Comparison of ENCODE assay signal across 8 mouse cellular contexts in the genomic region with DNA sequence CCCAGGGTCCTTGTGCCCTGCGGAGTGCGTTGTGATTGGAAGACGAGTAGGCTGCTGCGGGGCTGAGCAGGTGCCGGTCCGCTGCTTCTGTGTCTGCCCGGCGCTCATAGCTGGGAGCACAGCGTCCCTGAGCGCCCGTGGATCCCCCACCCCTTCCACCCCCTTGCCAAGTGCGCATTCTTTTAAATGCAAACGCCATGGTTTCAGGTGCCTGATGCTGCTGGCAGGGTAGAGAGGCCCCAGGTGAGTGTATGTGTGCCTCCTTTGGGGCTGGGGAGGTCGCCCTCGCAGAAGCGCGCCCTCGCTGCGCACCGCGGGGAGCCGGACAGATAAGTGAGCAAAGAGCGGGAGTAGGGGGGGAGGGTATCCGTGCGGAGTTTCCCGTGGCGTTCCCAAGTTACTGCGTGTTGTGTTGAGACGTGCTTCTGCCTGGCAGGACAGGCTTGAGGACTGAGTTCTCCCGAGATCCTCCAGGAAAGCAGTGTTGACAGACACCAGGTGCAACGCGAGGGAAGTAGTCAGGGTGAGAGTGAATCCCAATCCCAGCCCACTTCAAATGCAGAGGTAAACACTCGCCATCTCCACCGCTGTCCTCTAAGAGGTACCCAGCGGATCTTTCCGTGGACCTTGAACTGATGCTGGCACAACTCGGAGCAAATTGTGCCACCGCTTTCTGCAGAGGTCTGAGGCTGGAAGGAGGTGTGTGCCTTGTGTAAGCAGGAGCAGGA. TPM values are rescaled to one million over a fixed set of nuclear protein-coding genes. Genes with fewer than 3 reads are reported as not detected.
DNase-seq lines count a peak whose midpoint lies in the region; ATAC-seq and TF ChIP-seq lines count a peak whose summit lies in the region.

No protein-coding gene starts in this region.

- no peak overlapping the region for H3K9ac ChIP-seq in lung, postnatal 0 days (replicated peaks; ENCODE audit: low read depth)
- H3K9ac ChIP-seq in embryonic facial prominence, embryonic 13.5 days: peak overlapping the region; percentile 69
- peak overlapping the region; percentile 10; the same call in 1 of the 2 replicates for H3K9ac ChIP-seq in intestine, embryonic 16.5 days (ENCODE audit: low read depth, low read length)
- H3K9ac ChIP-seq in liver, postnatal 0 days (replicated peaks): no peak overlapping the region

- H3K9me3 ChIP-seq in lung, postnatal 0 days (ENCODE audit: low read length): no peaks in the 10 kb centered on the region
- H3K9me3 ChIP-seq in embryonic facial prominence, embryonic 13.5 days: no peaks in the 10 kb centered on the region
- no peaks in the 10 kb centered on the region for H3K9me3 ChIP-seq in intestine, embryonic 16.5 days (ENCODE audit: control insufficient read depth, low read length)
- H3K9me3 ChIP-seq in liver, postnatal 0 days (ENCODE audit: low read length): no peaks in the 10 kb centered on the region

- DNase-seq in lung, postnatal 0 days (ENCODE audit: low spot score): no peak
- no peak for DNase-seq in lung, postnatal 36 days
- DNase-seq in liver, postnatal 0 days: peak; percentile 9
- peak; percentile 3 for DNase-seq in testis, postnatal 14 days (ENCODE audit: low spot score)

- no peak overlapping the region for H3K4me3 ChIP-seq in lung, postnatal 0 days (ENCODE audit: low read depth, low read length)
- H3K4me3 ChIP-seq in embryonic facial prominence, embryonic 13.5 days: peak overlapping the region; percentile 64
- H3K4me3 ChIP-seq in intestine, embryonic 16.5 days (ENCODE audit: low read length): peak overlapping the region; percentile 54
- H3K4me3 ChIP-seq in liver, postnatal 0 days (ENCODE audit: low read depth, low read length): no peak overlapping the region

- H3K4me2 ChIP-seq in lung, postnatal 0 days (replicated peaks; ENCODE audit: low read depth, low read length): peak overlapping the region; percentile 33
- H3K4me2 ChIP-seq in embryonic facial prominence, embryonic 13.5 days: peak overlapping the region; percentile 91
- H3K4me2 ChIP-seq in intestine, embryonic 16.5 days (ENCODE audit: low read depth, low read length): peak overlapping the region; percentile 72
- 0 out of 2 replicates have a peak overlapping the region, but pooled peaks have one; percentile 9 for H3K4me2 ChIP-seq in liver, postnatal 0 days (ENCODE audit: low read depth, low read length)

- TF ChIP-seq EP300 in lung, postnatal 0 days (IDR thresholded peaks at IDR 0.05): no peak
- TF ChIP-seq EP300 in liver, postnatal 0 days (IDR thresholded peaks at IDR 0.05; ENCODE audit: low read depth): no peak

- no peak for ATAC-seq in lung, postnatal 0 days
- ATAC-seq in embryonic facial prominence, embryonic 13.5 days (ENCODE audit: insufficient number of reproducible peaks, insufficient read depth, low FRiP score, low TSS enrichment, low read depth): peak; percentile 56; the same call in 1 of the 2 replicates
- peak; percentile 55; the same call in 1 of the 2 replicates for ATAC-seq in intestine, embryonic 16.5 days
- ATAC-seq in liver, postnatal 0 days: no peak
- no peak for ATAC-seq in CD4-positive, CD25-positive, alpha-beta regulatory T cell, adult 4 months
- no peak for ATAC-seq in inflammation-experienced regulatory T-cells, adult 6 months

- H3K27me3 ChIP-seq in lung, postnatal 0 days (replicated peaks; ENCODE audit: insufficient read depth, low read length): no peaks in the 10 kb centered on the region
- H3K27me3 ChIP-seq in embryonic facial prominence, embryonic 13.5 days: peaks cover 20% of the 10 kb centered on the region
- H3K27me3 ChIP-seq in intestine, embryonic 16.5 days (replicated peaks; ENCODE audit: control insufficient read depth, insufficient read depth, low read length): 0 out of 2 replicates have a peak, but pooled peaks cover 8% of the 10 kb centered on the region
- H3K27me3 ChIP-seq in liver, postnatal 0 days (ENCODE audit: insufficient read depth, low read length): no peaks in the 10 kb centered on the region

- H3K4me1 ChIP-seq in lung, postnatal 0 days (ENCODE audit: insufficient read depth, low read depth, low read length): no peaks in the 10 kb centered on the region
- H3K4me1 ChIP-seq in embryonic facial prominence, embryonic 13.5 days: peaks cover 7% of the 10 kb centered on the region; the same call in 1 of the 2 replicates
- H3K4me1 ChIP-seq in intestine, embryonic 16.5 days (ENCODE audit: control insufficient read depth, insufficient read depth, low read length): peaks cover 3% of the 10 kb centered on the region; the same call in 1 of the 2 replicates
- H3K4me1 ChIP-seq in liver, postnatal 0 days (ENCODE audit: insufficient read depth): no peaks in the 10 kb centered on the region

- TF ChIP-seq CTCF in lung, postnatal 0 days (IDR thresholded peaks at IDR 0.05): no peak
- no peak for TF ChIP-seq CTCF in liver, postnatal 0 days (IDR thresholded peaks at IDR 0.05; ENCODE audit: low read depth)

- no peaks in the 10 kb centered on the region for H3K36me3 ChIP-seq in lung, postnatal 0 days (ENCODE audit: insufficient read depth, low read length)
- H3K36me3 ChIP-seq in embryonic facial prominence, embryonic 13.5 days: no peaks in the 10 kb centered on the region
- H3K36me3 ChIP-seq in intestine, embryonic 16.5 days (ENCODE audit: control insufficient read depth, insufficient read depth, low read length): no peaks in the 10 kb centered on the region
- H3K36me3 ChIP-seq in liver, postnatal 0 days (replicated peaks; ENCODE audit: insufficient read depth, low read length): no peaks in the 10 kb centered on the region

- 2% methylated on average over 38 of the region's 38 CpGs for WGBS in lung, postnatal 0 days
- WGBS in embryonic facial prominence, embryonic 13.5 days: under 1% methylated on average over 38 of the region's 38 CpGs
- under 1% methylated on average over 38 of the region's 38 CpGs for WGBS in intestine, embryonic 16.5 days
- 2% methylated on average over 38 of the region's 38 CpGs for WGBS in liver, postnatal 0 days (ENCODE audit: insufficient replicate concordance)

- no peak overlapping the region for H3K27ac ChIP-seq in lung, postnatal 0 days (ENCODE audit: low read length)
- no peak overlapping the region for H3K27ac ChIP-seq in embryonic facial prominence, embryonic 13.5 days
- H3K27ac ChIP-seq in intestine, embryonic 16.5 days (ENCODE audit: low read length): no peak overlapping the region
- no peak overlapping the region for H3K27ac ChIP-seq in liver, postnatal 0 days (ENCODE audit: low read depth)

RNA-seq across cellular contexts. Expression of a gene that starts 0.7 kb away (rescaled TPM):
- polyA plus RNA-seq in lung, postnatal 0 days (2015; fragmentation: Nextera tagmentation; extraction: Ambion mirVana): not detected in 2 replicates
- polyA plus RNA-seq in embryonic facial prominence, embryonic 13.5 days (2015; fragmentation: Nextera tagmentation; extraction: Ambion mirVana): 8.3 and 8.5 TPM in 2 replicates
- 0.65 and 0.98 TPM in 2 replicates for polyA plus RNA-seq in intestine, embryonic 16.5 days (2015; fragmentation: Nextera tagmentation; extraction: Ambion mirVana)
- not detected in 2 replicates for polyA plus RNA-seq in liver, postnatal 0 days (2015; fragmentation: Nextera tagmentation; extraction: Ambion mirVana)
- under 1 TPM in 1 of 2 experiments, not detected in 1; 0.07 TPM for polyA plus RNA-seq in CD4-positive, CD25-positive, alpha-beta regulatory T cell, adult 4 months (2017; shearing (Covaris generic))
- polyA plus RNA-seq in inflammation-experienced regulatory T-cells, adult 6 months (2017; shearing (Covaris generic)): under 1 TPM in 1 of 3 experiments, not detected in 2; 0.19 TPM

Comparison
In these comparisons a context has a peak if more than half of its experiments do, and no peak if none do; other contexts are left out.
1. ATAC-seq: peak in embryonic facial prominence, embryonic 13.5 days (single experiment) and intestine, embryonic 16.5 days (single experiment); none in lung, postnatal 0 days (single experiment), liver, postnatal 0 days (single experiment), CD4-positive, CD25-positive, alpha-beta regulatory T cell, adult 4 months (single experiment) and inflammation-experienced regulatory T-cells, adult 6 months (single experiment).
2. DNase-seq: peak in liver, postnatal 0 days (single experiment) and testis, postnatal 14 days (single experiment); none in lung, postnatal 0 days (single experiment) and lung, postnatal 36 days (single experiment).
3. H3K4me2 ChIP-seq: peak in every context shown above with its lines; median percentile 91 in embryonic facial prominence, embryonic 13.5 days; 72 in intestine, embryonic 16.5 days; 33 in lung, postnatal 0 days; 9 in liver, postnatal 0 days.
4. H3K4me3 ChIP-seq: peak in embryonic facial prominence, embryonic 13.5 days (single experiment) and intestine, embryonic 16.5 days (single experiment); none in lung, postnatal 0 days (single experiment) and liver, postnatal 0 days (single experiment).
5. H3K9ac ChIP-seq: peak in embryonic facial prominence, embryonic 13.5 days (single experiment) and intestine, embryonic 16.5 days (single experiment); none in lung, postnatal 0 days (single experiment) and liver, postnatal 0 days (single experiment).